Mouse (Mus musculus): Measurements from ENCODE around the gene Utp6. TPM values are rescaled to one million over a fixed set of nuclear protein-coding genes. Genes with fewer than 3 reads are reported as not detected.

Gene Utp6
- polyA plus RNA-seq (2014; fragmentation: Illumina TruSeq; extraction: RNeasy Lipid Tissue Mini Kit (QIAGEN cat#74804); ENCODE audit: low read depth, low replicate concordance), result 24.3 TPM

DNA sequence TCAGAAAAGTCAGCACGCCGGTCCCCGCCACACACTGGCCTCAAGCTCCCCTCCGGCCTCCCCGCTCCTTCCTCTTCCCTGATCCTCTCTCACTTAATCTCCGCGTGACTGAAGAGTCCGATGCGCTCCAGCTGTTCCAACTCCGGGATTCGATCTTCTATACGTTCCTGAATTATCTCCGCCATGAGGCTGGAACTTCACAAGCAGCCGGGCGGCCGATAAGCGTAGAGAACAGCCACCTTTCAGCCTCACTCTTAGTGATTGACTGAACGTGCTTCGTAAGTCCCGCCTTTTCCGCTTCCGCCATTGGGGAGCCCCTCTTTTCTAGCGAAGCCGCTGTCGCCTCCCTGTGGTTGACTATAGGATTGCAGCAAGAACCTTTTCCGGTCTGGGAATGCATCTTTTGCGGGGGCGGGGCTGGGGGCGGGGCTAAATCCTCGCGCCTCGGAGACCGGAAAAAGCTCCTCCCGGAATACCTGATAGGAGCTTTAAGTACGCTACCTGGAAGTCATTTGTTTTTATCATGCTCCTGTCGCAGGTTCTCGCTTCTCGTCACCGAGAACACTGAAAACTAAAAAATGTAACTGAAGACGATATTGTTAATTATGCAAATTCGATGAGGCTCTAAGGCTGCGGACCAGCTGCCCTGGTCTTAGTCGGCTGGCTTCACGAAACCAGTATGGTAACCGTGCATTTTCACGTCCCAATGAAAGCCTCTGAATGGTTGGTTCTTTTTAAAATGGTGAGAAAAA is at the start of gene Utp6:
Utp6 (minus strand) TSS at position 266 of the 752 bp plus-strand sequence.

DNA sequence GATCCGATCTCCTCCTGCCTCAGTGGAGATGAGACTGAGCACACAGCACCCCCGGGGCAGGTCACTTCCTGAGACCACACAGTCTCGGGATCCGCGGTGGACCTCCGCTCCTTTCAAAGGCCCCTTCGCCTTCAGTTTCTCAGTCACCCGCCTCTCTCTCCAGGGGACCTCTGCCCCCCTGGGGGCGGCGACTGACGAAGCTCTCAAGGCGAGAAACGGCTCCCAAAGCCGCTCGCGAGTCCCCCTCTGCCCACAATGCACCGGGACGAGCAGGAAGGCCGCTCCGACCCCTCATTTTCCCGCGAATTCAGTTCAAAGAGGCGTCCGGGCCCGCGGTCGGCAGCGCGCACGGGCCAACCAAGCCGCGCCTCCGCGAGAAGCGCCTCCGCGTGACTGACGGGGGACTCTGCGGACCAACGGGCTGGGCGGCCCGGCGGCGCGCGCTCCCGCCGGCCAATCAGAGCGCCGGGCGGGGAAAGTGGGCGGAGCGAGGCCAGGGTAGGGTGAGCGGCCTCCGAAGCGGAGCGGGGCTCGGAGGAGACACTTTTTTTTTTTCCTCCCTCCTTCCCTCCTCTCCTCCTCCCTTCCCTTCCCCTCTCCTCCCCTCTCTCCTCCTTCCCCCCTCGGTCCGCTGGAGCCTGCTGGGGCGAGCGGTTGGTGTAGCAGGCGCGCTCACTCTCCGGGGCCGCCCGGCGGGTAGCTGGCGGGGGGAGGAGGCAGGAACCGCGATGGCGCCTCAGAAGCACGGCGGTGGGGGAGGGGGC is 30.6 kb upstream of the Utp6 start, which contains the start of gene Suz12:
Suz12 (plus strand) TSS at position 515 of the 764 bp plus-strand sequence.

Other genes starting within 250 kb of the Utp6 start
- gene Suz12, start 30.7 kb upstream of the Utp6 start, polyA plus RNA-seq (2014; fragmentation: Illumina TruSeq; extraction: RNeasy Lipid Tissue Mini Kit (QIAGEN cat#74804); ENCODE audit: low read depth, low replicate concordance), result 36.8 TPM
- 8.9 TPM for gene Crlf3, start 118.6 kb upstream of the Utp6 start, polyA plus RNA-seq (2014; fragmentation: Illumina TruSeq; extraction: RNeasy Lipid Tissue Mini Kit (QIAGEN cat#74804); ENCODE audit: low read depth, low replicate concordance)
- 1.7 TPM for gene Atad5, start 127.0 kb upstream of the Utp6 start, polyA plus RNA-seq (2014; fragmentation: Illumina TruSeq; extraction: RNeasy Lipid Tissue Mini Kit (QIAGEN cat#74804); ENCODE audit: low read depth, low replicate concordance)
- 22.6 TPM for gene Tefm, start 179.8 kb upstream of the Utp6 start, polyA plus RNA-seq (2014; fragmentation: Illumina TruSeq; extraction: RNeasy Lipid Tissue Mini Kit (QIAGEN cat#74804); ENCODE audit: low read depth, low replicate concordance)
- gene Adap2, start 191.7 kb upstream of the Utp6 start, polyA plus RNA-seq (2014; fragmentation: Illumina TruSeq; extraction: RNeasy Lipid Tissue Mini Kit (QIAGEN cat#74804); ENCODE audit: low read depth, low replicate concordance), result 11.0 TPM
- 8.7 TPM for gene Rnf135, start 221.5 kb upstream of the Utp6 start, polyA plus RNA-seq (2014; fragmentation: Illumina TruSeq; extraction: RNeasy Lipid Tissue Mini Kit (QIAGEN cat#74804); ENCODE audit: low read depth, low replicate concordance)
- gene Rhot1, start 246.6 kb upstream of the Utp6 start, polyA plus RNA-seq (2014; fragmentation: Illumina TruSeq; extraction: RNeasy Lipid Tissue Mini Kit (QIAGEN cat#74804); ENCODE audit: low read depth, low replicate concordance), result 58.1 TPM

Measured in liver, adult 10 weeks (tissue).